Mouse (Mus musculus): ENCODE measurements around the gene Adprm. TPM values are rescaled to one million over a fixed set of nuclear protein-coding genes. Genes with fewer than 3 reads are reported as not detected.

Adprm gene
- polyA plus RNA-seq, 1 experiment, result 30.6 TPM

DNA sequence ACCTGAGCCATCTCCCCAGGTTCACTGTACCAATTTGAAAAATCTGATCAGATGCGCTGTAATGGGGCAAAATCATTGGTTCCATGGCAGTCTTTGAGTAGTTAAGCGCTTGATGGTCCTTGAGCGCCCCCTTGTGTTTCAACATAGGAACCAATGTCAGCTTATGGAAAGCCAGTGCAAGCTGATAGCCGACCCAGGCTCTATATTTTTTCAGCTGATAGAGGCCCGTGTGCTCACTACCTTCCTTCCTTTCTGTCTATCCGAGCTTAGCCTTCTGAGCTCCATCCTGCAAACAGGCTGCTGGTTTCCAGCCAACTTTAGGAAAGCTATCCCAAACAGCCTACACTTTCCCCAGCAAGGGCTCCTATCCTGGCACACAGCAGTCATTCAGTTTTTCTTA, 33.1 kb upstream of the Adprm start:
- Histone ChIP-seq H3K27ac (ENCODE audit: insufficient read depth, low read length) (no peak overlapping the region), H3K36me3 (ENCODE audit: control insufficient read depth, insufficient read depth, low read length, poor library complexity, severe bottlenecking) (no peaks in the 10 kb centered on the region), H3K9me3 (replicated peaks; ENCODE audit: control insufficient read depth, insufficient read depth, low read length, poor library complexity, severe bottlenecking) (no peaks in the 10 kb centered on the region), H3K4me1 (ENCODE audit: control insufficient read depth, insufficient read depth, low read length) (no peaks in the 10 kb centered on the region), H3K4me3 (ENCODE audit: low read depth, low read length) (no peak overlapping the region), H3K27me3 (ENCODE audit: control insufficient read depth, insufficient read depth, low read length, poor library complexity, severe bottlenecking) (no peaks in the 10 kb centered on the region), H3K9ac (ENCODE audit: low read depth, poor library complexity, severe bottlenecking) (no peak overlapping the region)
- TF ChIP-seq EP300 (IDR thresholded peaks at IDR 0.05; ENCODE audit: insufficient read depth, low read depth, low read length) (no peak), POLR2A (IDR thresholded peaks at IDR 0.05; ENCODE audit: insufficient read depth, low read length) (no peak), CTCF (IDR thresholded peaks at IDR 0.05; ENCODE audit: low read depth, low read length) (peak; percentile 44)

DNA sequence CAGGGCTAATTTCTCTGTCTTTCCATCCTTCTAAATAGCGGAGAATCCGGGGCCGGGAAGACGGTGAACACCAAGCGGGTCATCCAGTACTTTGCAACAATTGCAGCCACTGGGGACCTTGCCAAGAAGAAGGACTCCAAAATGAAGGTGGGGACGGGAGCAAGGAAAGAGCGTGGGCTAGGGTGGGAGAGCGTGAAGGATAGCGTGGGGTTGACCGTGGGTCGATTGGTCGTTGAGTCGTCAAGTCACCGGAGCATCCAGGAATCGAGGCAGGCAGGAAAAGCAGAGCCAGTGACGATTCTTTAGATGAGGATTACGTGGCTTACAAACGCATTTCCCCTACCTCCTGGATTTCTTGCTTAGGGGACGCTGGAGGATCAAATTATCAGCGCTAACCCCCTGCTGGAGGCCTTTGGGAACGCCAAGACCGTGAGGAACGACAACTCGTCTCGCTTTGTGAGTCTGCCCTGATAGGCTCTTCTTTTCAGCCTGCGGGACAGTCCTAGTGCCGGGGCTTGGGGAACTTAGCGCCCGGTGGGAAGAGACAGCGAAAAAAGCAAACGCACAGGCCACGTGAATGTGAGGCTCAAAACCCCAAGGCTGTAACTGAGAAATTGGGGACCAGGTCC, 31.4 kb upstream of the Adprm start:
- no peak overlapping the region for H3K9ac ChIP-seq (ENCODE audit: low read depth, poor library complexity, severe bottlenecking)
- H3K36me3 ChIP-seq (ENCODE audit: control insufficient read depth, insufficient read depth, low read length, poor library complexity, severe bottlenecking), result no peaks in the 10 kb centered on the region
- H3K4me1 ChIP-seq (ENCODE audit: control insufficient read depth, insufficient read depth, low read length), result no peaks in the 10 kb centered on the region
- peak overlapping the region; percentile 19 for H3K4me3 ChIP-seq (ENCODE audit: low read depth, low read length)
- no peaks in the 10 kb centered on the region for H3K9me3 ChIP-seq (replicated peaks; ENCODE audit: control insufficient read depth, insufficient read depth, low read length, poor library complexity, severe bottlenecking)
- H3K27ac ChIP-seq (ENCODE audit: insufficient read depth, low read length), result no peak overlapping the region
- TF ChIP-seq EP300 (IDR thresholded peaks at IDR 0.05; ENCODE audit: insufficient read depth, low read depth, low read length), result no peak
- peak; percentile 14 for TF ChIP-seq CTCF (IDR thresholded peaks at IDR 0.05; ENCODE audit: low read depth, low read length)
- no peaks in the 10 kb centered on the region for H3K27me3 ChIP-seq (ENCODE audit: control insufficient read depth, insufficient read depth, low read length, poor library complexity, severe bottlenecking)

DNA sequence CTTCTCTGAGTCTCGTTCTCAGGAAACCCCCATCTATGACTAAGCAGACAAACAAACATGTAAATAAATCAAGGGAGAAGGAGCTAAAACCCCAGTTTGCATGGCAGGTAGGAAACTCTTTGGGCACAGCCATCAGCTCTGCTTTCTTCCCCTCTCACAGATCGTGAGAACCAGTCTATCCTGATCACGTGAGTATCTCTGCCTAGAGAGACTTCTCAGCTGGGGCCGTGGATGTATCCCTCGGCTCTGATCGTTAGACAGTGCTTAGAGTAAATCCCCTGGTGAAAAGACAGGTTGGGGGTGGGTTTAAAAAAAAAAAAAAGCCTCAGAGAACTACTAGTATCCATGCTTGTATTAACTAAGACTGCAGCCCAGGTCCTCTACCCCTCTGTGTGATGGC, 30.8 kb upstream of the Adprm start:
- no peaks in the 10 kb centered on the region for H3K27me3 ChIP-seq (ENCODE audit: control insufficient read depth, insufficient read depth, low read length, poor library complexity, severe bottlenecking)
- no peaks in the 10 kb centered on the region for H3K9me3 ChIP-seq (replicated peaks; ENCODE audit: control insufficient read depth, insufficient read depth, low read length, poor library complexity, severe bottlenecking)
- H3K9ac ChIP-seq (ENCODE audit: low read depth, poor library complexity, severe bottlenecking), result no peak overlapping the region
- no peak overlapping the region for H3K4me3 ChIP-seq (ENCODE audit: low read depth, low read length)
- no peaks in the 10 kb centered on the region for H3K36me3 ChIP-seq (ENCODE audit: control insufficient read depth, insufficient read depth, low read length, poor library complexity, severe bottlenecking)
- TF ChIP-seq EP300 (IDR thresholded peaks at IDR 0.05; ENCODE audit: insufficient read depth, low read depth, low read length), result no peak
- TF ChIP-seq POLR2A (IDR thresholded peaks at IDR 0.05; ENCODE audit: insufficient read depth, low read length), result no peak
- TF ChIP-seq CTCF (IDR thresholded peaks at IDR 0.05; ENCODE audit: low read depth, low read length), result no peak
- H3K27ac ChIP-seq (ENCODE audit: insufficient read depth, low read length), result no peak overlapping the region
- H3K4me1 ChIP-seq (ENCODE audit: control insufficient read depth, insufficient read depth, low read length), result no peaks in the 10 kb centered on the region

DNA sequence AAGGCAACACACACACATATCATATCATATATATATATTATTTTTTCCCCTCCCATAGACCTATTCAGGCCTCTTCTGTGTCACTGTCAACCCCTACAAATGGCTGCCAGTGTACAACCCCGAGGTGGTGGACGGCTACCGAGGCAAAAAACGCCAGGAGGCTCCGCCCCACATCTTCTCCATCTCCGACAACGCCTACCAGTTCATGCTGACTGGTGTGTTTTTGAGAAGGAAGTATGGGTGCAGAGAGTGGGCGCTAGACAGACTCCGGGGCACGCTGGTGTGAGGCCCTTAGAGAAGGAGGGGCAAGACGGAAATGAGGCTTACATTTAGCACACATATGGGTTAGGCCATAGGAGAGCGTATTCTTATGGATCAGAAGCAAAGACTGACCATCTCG, 30.4 kb upstream of the Adprm start:
- H3K9ac ChIP-seq (ENCODE audit: low read depth, poor library complexity, severe bottlenecking), result no peak overlapping the region
- H3K27me3 ChIP-seq (ENCODE audit: control insufficient read depth, insufficient read depth, low read length, poor library complexity, severe bottlenecking), result no peaks in the 10 kb centered on the region
- H3K4me1 ChIP-seq (ENCODE audit: control insufficient read depth, insufficient read depth, low read length), result no peaks in the 10 kb centered on the region
- no peaks in the 10 kb centered on the region for H3K36me3 ChIP-seq (ENCODE audit: control insufficient read depth, insufficient read depth, low read length, poor library complexity, severe bottlenecking)
- no peaks in the 10 kb centered on the region for H3K9me3 ChIP-seq (replicated peaks; ENCODE audit: control insufficient read depth, insufficient read depth, low read length, poor library complexity, severe bottlenecking)
- no peak for TF ChIP-seq CTCF (IDR thresholded peaks at IDR 0.05; ENCODE audit: low read depth, low read length)
- no peak for TF ChIP-seq POLR2A (IDR thresholded peaks at IDR 0.05; ENCODE audit: insufficient read depth, low read length)
- TF ChIP-seq EP300 (IDR thresholded peaks at IDR 0.05; ENCODE audit: insufficient read depth, low read depth, low read length), result no peak
- no peak overlapping the region for H3K27ac ChIP-seq (ENCODE audit: insufficient read depth, low read length)
- no peak overlapping the region for H3K4me3 ChIP-seq (ENCODE audit: low read depth, low read length)

DNA sequence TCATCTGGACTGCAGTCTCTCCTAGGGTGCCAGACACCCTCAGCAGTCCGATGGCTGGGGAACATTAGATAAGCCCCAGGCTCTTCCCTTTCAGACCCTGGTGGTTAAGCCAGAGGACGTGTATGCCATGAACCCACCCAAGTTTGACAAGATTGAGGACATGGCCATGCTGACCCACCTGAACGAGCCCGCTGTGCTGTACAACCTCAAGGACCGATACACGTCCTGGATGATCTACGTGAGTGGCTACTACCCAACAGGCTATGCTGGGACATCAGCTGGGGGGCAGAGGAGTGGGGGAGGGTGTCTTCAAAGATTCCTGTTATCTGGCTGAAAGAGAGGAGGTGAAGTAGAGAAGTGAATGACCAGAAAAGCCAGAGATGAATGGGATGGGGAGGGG, 29.8 kb upstream of the Adprm start:
- Histone ChIP-seq H3K9ac (ENCODE audit: low read depth, poor library complexity, severe bottlenecking) (no peak overlapping the region), H3K36me3 (ENCODE audit: control insufficient read depth, insufficient read depth, low read length, poor library complexity, severe bottlenecking) (no peaks in the 10 kb centered on the region), H3K27ac (ENCODE audit: insufficient read depth, low read length) (no peak overlapping the region), H3K9me3 (replicated peaks; ENCODE audit: control insufficient read depth, insufficient read depth, low read length, poor library complexity, severe bottlenecking) (no peaks in the 10 kb centered on the region), H3K4me3 (ENCODE audit: low read depth, low read length) (no peak overlapping the region), H3K4me1 (ENCODE audit: control insufficient read depth, insufficient read depth, low read length) (no peaks in the 10 kb centered on the region), H3K27me3 (ENCODE audit: control insufficient read depth, insufficient read depth, low read length, poor library complexity, severe bottlenecking) (no peaks in the 10 kb centered on the region)
- TF ChIP-seq CTCF (IDR thresholded peaks at IDR 0.05; ENCODE audit: low read depth, low read length), result no peak
- no peak for TF ChIP-seq POLR2A (IDR thresholded peaks at IDR 0.05; ENCODE audit: insufficient read depth, low read length)
- TF ChIP-seq EP300 (IDR thresholded peaks at IDR 0.05; ENCODE audit: insufficient read depth, low read depth, low read length), result no peak

DNA sequence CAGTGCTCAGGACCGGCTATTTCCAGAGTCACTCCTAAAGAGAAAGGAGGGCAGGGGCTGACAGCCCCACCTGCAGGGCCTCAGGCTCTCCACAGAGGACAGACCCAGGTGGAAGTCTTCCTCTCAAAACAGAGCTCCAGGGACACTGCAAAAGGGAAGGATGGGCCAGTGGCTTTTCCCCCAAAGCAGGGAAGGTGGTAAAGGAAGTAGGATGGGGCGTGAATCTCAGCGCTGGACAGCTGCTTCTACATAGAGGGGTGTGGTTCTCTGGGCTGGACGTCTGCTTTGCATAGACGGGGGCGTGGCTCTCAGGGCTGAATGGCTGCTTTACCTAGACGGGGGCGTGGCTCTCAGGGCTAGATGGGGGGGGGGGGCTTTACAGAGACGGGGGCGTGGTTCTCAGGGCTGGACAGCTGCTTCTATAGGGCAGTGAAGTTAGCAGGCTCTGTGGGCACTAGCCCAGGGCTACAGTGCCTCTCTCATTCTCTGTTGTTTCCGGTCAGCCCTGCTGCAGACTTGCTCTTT, 28.8 kb upstream of the Adprm start:
- Histone ChIP-seq H3K27ac (ENCODE audit: insufficient read depth, low read length) (no peak overlapping the region), H3K4me3 (ENCODE audit: low read depth, low read length) (no peak overlapping the region), H3K36me3 (ENCODE audit: control insufficient read depth, insufficient read depth, low read length, poor library complexity, severe bottlenecking) (no peaks in the 10 kb centered on the region), H3K9me3 (replicated peaks; ENCODE audit: control insufficient read depth, insufficient read depth, low read length, poor library complexity, severe bottlenecking) (no peaks in the 10 kb centered on the region), H3K9ac (ENCODE audit: low read depth, poor library complexity, severe bottlenecking) (no peak overlapping the region), H3K4me1 (ENCODE audit: control insufficient read depth, insufficient read depth, low read length) (no peaks in the 10 kb centered on the region), H3K27me3 (ENCODE audit: control insufficient read depth, insufficient read depth, low read length, poor library complexity, severe bottlenecking) (no peaks in the 10 kb centered on the region)
- no peak for TF ChIP-seq EP300 (IDR thresholded peaks at IDR 0.05; ENCODE audit: insufficient read depth, low read depth, low read length)

Measured in ES-Bruce4 (cell line).